Mouse (Mus musculus) embryonic stem cell, embryonic (primary cell): ENCODE data around the gene Bcl9l.

ENCODE experiments used
- CTCF ChIA-PET, 4 experiments: fragments of 300-600 bp in 2 of 4; fragments of 350-600 bp in 2 of 4; sonication (Branson Sonifier 250); formaldehyde crosslinking; loops; one replicate each; lab custom pipeline; 2022; ENCODE audit warnings: inconsistent platforms in 2 of 4; lab: Charles Lee
- POLR2A ChIA-PET, 4 experiments: fragments of 300-600 bp in 2 of 4; fragments of 350-600 bp in 2 of 4; sonication (Branson Sonifier 250); formaldehyde crosslinking; loops; one replicate each; lab custom pipeline; 2022; ENCODE audit warnings: antibody characterized with exemption in 4 of 4, inconsistent platforms in 1 of 4; lab: Charles Lee

The Bcl9l gene

GRCm38 (mm10) chr9:44477339-44478228, 5.0 kb upstream of the Bcl9l start:
- ChIA-PET POLR2A (interaction anchor here (0.6 to 4.6 kb wide), 27 partner anchors 10 to 153 kb away, joined by 3 to 61 read pairs (median 5); partner anchors contain the start of genes Upk2 (in 2 of the 4), Ccdc84 (in 1 of the 4), Trappc4 (in 1 of the 4) and Vps11 (in 1 of the 4)), CTCF (interaction anchor here (0.6 to 8.3 kb wide), 31 partner anchors 9 to 390 kb away, joined by 3 to 163 read pairs (median 4); partner anchors contain the start of genes Upk2 (in 2 of the 4), C2cd2l (in 1 of the 4) and Ccdc84 (in 1 of the 4))

- CTCF ChIA-PET: interaction anchor here (0.5 to 8.3 kb wide), 47 partner anchors 10 to 1831 kb away, joined by 3 to 163 read pairs (median 3); partner anchors contain the start of genes Upk2 (in 3 of the 4), C2cd2l (in 1 of the 4), Ccdc84 (in 1 of the 4) and Ube4a (in 1 of the 4)
Observed at GRCm38 (mm10) chr9:44478229-44478921, 4.2 kb upstream of the Bcl9l start.

GRCm38 (mm10) chr9:44478959-44479605, 3.5 kb upstream of the Bcl9l start:
- CTCF ChIA-PET: interaction anchor here (0.6 to 8.3 kb wide), 45 partner anchors 10 to 1830 kb away, joined by 3 to 163 read pairs (median 4); partner anchors contain the start of genes Upk2 (in 3 of the 4), Vps11 (in 2 of the 4) and Ube4a (in 1 of the 4)

More at GRCm38 (mm10) chr9:44478229-44478921, 4.2 kb upstream of the Bcl9l start:
- POLR2A ChIA-PET: interaction anchor here in 3 of 4 experiments (0.5 to 4.6 kb wide), 48 partner anchors 9 to 1388 kb away, joined by 3 to 61 read pairs (median 4); partner anchors contain the start of genes Ccdc84 (in 2 of the 3), Upk2 (in 2 of the 3), Arcn1 (in 1 of the 3) and Fxyd6 (in 1 of the 3)

GRCm38 (mm10) chr9:44479628-44480428, 2.8 kb upstream of the Bcl9l start:
- CTCF ChIA-PET: interaction anchor here (0.5 to 8.3 kb wide), 40 partner anchors 9 to 1216 kb away, joined by 3 to 163 read pairs (median 4); partner anchors contain the start of genes Upk2 (in 3 of the 4), Ccdc84 (in 1 of the 4), Foxr1 (in 1 of the 4) and Vps11 (in 1 of the 4)
- POLR2A ChIA-PET: interaction anchor here in 3 of 4 experiments (0.5 to 4.6 kb wide), 21 partner anchors 11 to 488 kb away, joined by 3 to 61 read pairs (median 5); partner anchors contain the start of genes Ccdc84 (in 2 of the 3), Ddx6 (in 1 of the 3) and H2afx (in 1 of the 3)

More at GRCm38 (mm10) chr9:44478959-44479605, 3.5 kb upstream of the Bcl9l start:
- POLR2A ChIA-PET: interaction anchor here in 3 of 4 experiments (0.5 to 4.6 kb wide), 50 partner anchors 8 to 1389 kb away, joined by 3 to 61 read pairs (median 5); partner anchors contain the start of genes Ccdc84 (in 2 of the 3), Upk2 (in 2 of the 3), Arcn1 (in 1 of the 3) and Fxyd6 (in 1 of the 3)

- POLR2A ChIA-PET: interaction anchor here in 3 of 4 experiments (0.6 to 11.8 kb wide), 40 partner anchors 9 to 373 kb away, joined by 3 to 253 read pairs (median 4); partner anchors contain the start of genes Ddx6 (in 3 of the 3), Ccdc84 (in 2 of the 3), Arcn1 (in 1 of the 3) and H2afx (in 1 of the 3)
Observed at GRCm38 (mm10) chr9:44482112-44482511, 513 bp upstream of the Bcl9l start.

GRCm38 (mm10) chr9:44483041-44483509, 450 bp downstream of the Bcl9l start:
- CTCF ChIA-PET: interaction anchor here (0.6 to 3.2 kb wide), 48 partner anchors 8 to 773 kb away, joined by 3 to 62 read pairs (median 5); partner anchors contain the start of genes Upk2 (in 4 of the 4), Vps11 (in 2 of the 4), Cbl (in 1 of the 4) and Ccdc84 (in 1 of the 4)
- POLR2A ChIA-PET: interaction anchor here in 3 of 4 experiments (0.5 to 11.8 kb wide), 45 partner anchors 8 to 425 kb away, joined by 3 to 253 read pairs (median 4); partner anchors contain the start of genes Ddx6 (in 3 of the 3), Ccdc84 (in 2 of the 3), Upk2 (in 2 of the 3) and Arcn1 (in 1 of the 3)

More at GRCm38 (mm10) chr9:44482112-44482511, 513 bp upstream of the Bcl9l start:
- CTCF ChIA-PET: interaction anchor here (0.6 to 3.2 kb wide), 48 partner anchors 8 to 772 kb away, joined by 3 to 62 read pairs (median 5); partner anchors contain the start of genes Upk2 (in 4 of the 4), Cbl (in 1 of the 4), Ccdc84 (in 1 of the 4) and H2afx (in 1 of the 4)

GRCm38 (mm10) chr9:44483510-44484044, 952 bp downstream of the Bcl9l start:
- POLR2A ChIA-PET: interaction anchor here (0.6 to 11.8 kb wide), 23 partner anchors 9 to 172 kb away, joined by 3 to 253 read pairs (median 5); partner anchors contain the start of genes Ccdc84 (in 1 of the 4), Ddx6 (in 1 of the 4), Trappc4 (in 1 of the 4) and Upk2 (in 1 of the 4)
- CTCF ChIA-PET: interaction anchor here (0.8 to 3.2 kb wide), 16 partner anchors 8 to 168 kb away, joined by 3 to 62 read pairs (median 6); partner anchors contain the start of gene Upk2 (in 1 of the 4)

- CTCF ChIA-PET: interaction anchor here (0.6 to 3.2 kb wide), 9 partner anchors 9 to 168 kb away, joined by 3 to 62 read pairs (median 4); no protein-coding TSS in a partner anchor
Observed at GRCm38 (mm10) chr9:44484311-44485104, 1.9 kb downstream of the Bcl9l start.

GRCm38 (mm10) chr9:44485105-44485515, 2.5 kb downstream of the Bcl9l start:
- ChIA-PET POLR2A (interaction anchor here in 2 of 4 experiments (0.6 to 11.8 kb wide), 9 partner anchors 12 to 369 kb away, joined by 3 to 253 read pairs (median 4); no protein-coding TSS in a partner anchor), CTCF (interaction anchor here in 2 of 4 experiments (0.6 to 3.2 kb wide), 4 partner anchors 9 to 25 kb away, joined by 3 to 62 read pairs (median 4); no protein-coding TSS in a partner anchor)

More at GRCm38 (mm10) chr9:44484311-44485104, 1.9 kb downstream of the Bcl9l start:
- POLR2A ChIA-PET: interaction anchor here in 3 of 4 experiments (0.6 to 11.8 kb wide), 12 partner anchors 12 to 119 kb away, joined by 3 to 253 read pairs (median 6); partner anchors contain the start of gene Ccdc84 (in 1 of the 3)

- CTCF ChIA-PET: interaction anchor here in 3 of 4 experiments (0.6 to 2.3 kb wide), 5 partner anchors 10 to 419 kb away, joined by 3 to 10 read pairs (median 4); no protein-coding TSS in a partner anchor
Observed at GRCm38 (mm10) chr9:44485516-44486161, 3.0 kb downstream of the Bcl9l start.

GRCm38 (mm10) chr9:44486335-44486734, 3.7 kb downstream of the Bcl9l start:
- CTCF ChIA-PET: interaction anchor here (0.6 to 4.7 kb wide), 9 partner anchors 7 to 418 kb away, joined by 3 to 22 read pairs (median 3); no protein-coding TSS in a partner anchor
- POLR2A ChIA-PET: interaction anchor here (0.7 to 11.8 kb wide), 9 partner anchors 8 to 107 kb away, joined by 3 to 253 read pairs (median 3); partner anchors contain the start of genes Ccdc84 (in 1 of the 4) and Hyou1 (in 1 of the 4)

More at GRCm38 (mm10) chr9:44485516-44486161, 3.0 kb downstream of the Bcl9l start:
- POLR2A ChIA-PET: interaction anchor here in 3 of 4 experiments (0.6 to 11.8 kb wide), 10 partner anchors 11 to 368 kb away, joined by 3 to 253 read pairs (median 4); partner anchors contain the start of genes Ccdc84 (in 1 of the 3) and Hyou1 (in 1 of the 3)

GRCm38 (mm10) chr9:44486741-44487421, 4.3 kb downstream of the Bcl9l start:
- ChIA-PET CTCF (interaction anchor here (0.6 to 4.7 kb wide), 11 partner anchors 8 to 696 kb away, joined by 3 to 22 read pairs (median 3); no protein-coding TSS in a partner anchor), POLR2A (interaction anchor here (0.7 to 11.8 kb wide), 9 partner anchors 8 to 108 kb away, joined by 3 to 253 read pairs (median 5); partner anchors contain the start of gene Hyou1 (in 1 of the 4))
